Mouse (Mus musculus): ENCODE data around the gene Fn1.

- TF ChIP-seq CTCF (IDR thresholded peaks at IDR 0.05; ENCODE audit: insufficient read depth, low read depth, low read length) (no peak), POLR2A (IDR thresholded peaks at IDR 0.05; ENCODE audit: insufficient read depth, low read depth, low read length) (no peak)
Measured at GRCm38 (mm10) chr1:71636665-71637064, 16.3 kb downstream of the Fn1 start.
